Mouse (Mus musculus): ENCODE results near the gene Utp6.
A peak's percentile ranks its signal among the peaks of the same experiment; 100 is the strongest.
"Not testable (repeated sequence)": the region's sequence is repeated elsewhere in the genome, so short reads cannot be mapped to it uniquely, and the experiment has no call there.

The Utp6 gene

GRCm38 (mm10) chr11:79962125-79962876 lies at the start of gene Utp6:
TSS of gene Utp6 (minus strand) at chr11:79962390.
- peak; percentile 96 for DNase-seq

GRCm38 (mm10) chr11:79994271-79994988 lies 32.2 kb upstream of the Utp6 start:
- no peak for DNase-seq

- DNase-seq: no peak
Observed at GRCm38 (mm10) chr11:79993356-79994270, 31.4 kb upstream of the Utp6 start.

- DNase-seq: peak; percentile 97
Observed at GRCm38 (mm10) chr11:79992592-79993355, 30.6 kb upstream of the Utp6 start, which contains the start of gene Suz12. TSS of gene Suz12 (plus strand) at chr11:79993106.

GRCm38 (mm10) chr11:79992035-79992591 lies 29.9 kb upstream of the Utp6 start:
- no peak for DNase-seq

GRCm38 (mm10) chr11:79991600-79991999 lies 29.4 kb upstream of the Utp6 start:
- DNase-seq: no peak

- no peak for DNase-seq
Observed at GRCm38 (mm10) chr11:79990120-79990519, 27.9 kb upstream of the Utp6 start.

- DNase-seq: no peak
Observed at GRCm38 (mm10) chr11:79987896-79988295, 25.7 kb upstream of the Utp6 start.

- no peak for DNase-seq
Observed at GRCm38 (mm10) chr11:79986886-79987285, 24.7 kb upstream of the Utp6 start.

GRCm38 (mm10) chr11:79977747-79978146 lies 15.6 kb upstream of the Utp6 start:
- not testable (repeated sequence) for DNase-seq

GRCm38 (mm10) chr11:79977061-79977460 lies 14.9 kb upstream of the Utp6 start:
- not testable (repeated sequence) for DNase-seq

GRCm38 (mm10) chr11:79976645-79977044 lies 14.5 kb upstream of the Utp6 start:
- not testable (repeated sequence) for DNase-seq

- DNase-seq: no peak
Observed at GRCm38 (mm10) chr11:79976222-79976621, 14.0 kb upstream of the Utp6 start.

- no peak for DNase-seq
Observed at GRCm38 (mm10) chr11:79975377-79975776, 13.2 kb upstream of the Utp6 start.

- no peak for DNase-seq
Observed at GRCm38 (mm10) chr11:79973626-79974476, 11.7 kb upstream of the Utp6 start.

- DNase-seq: no peak
Observed at GRCm38 (mm10) chr11:79973133-79973532, 10.9 kb upstream of the Utp6 start.

GRCm38 (mm10) chr11:79967752-79968151 lies 5.6 kb upstream of the Utp6 start:
- DNase-seq: no peak

GRCm38 (mm10) chr11:79965896-79966295 lies 3.7 kb upstream of the Utp6 start:
- no peak for DNase-seq

- no peak for DNase-seq
Observed at GRCm38 (mm10) chr11:79963212-79963974, 1.2 kb upstream of the Utp6 start.

- DNase-seq: no peak
Observed at GRCm38 (mm10) chr11:79962877-79963183, 640 bp upstream of the Utp6 start.
